Mouse (Mus musculus): ENCODE data around the gene Slco2a1. TPM values are rescaled to one million over a fixed set of nuclear protein-coding genes. Genes with fewer than 3 reads are reported as not detected.

Slco2a1 gene
- total and polyA plus RNA-seq, 3 experiments = 2.2 to 6.9 (median 3.9) TPM

DNA sequence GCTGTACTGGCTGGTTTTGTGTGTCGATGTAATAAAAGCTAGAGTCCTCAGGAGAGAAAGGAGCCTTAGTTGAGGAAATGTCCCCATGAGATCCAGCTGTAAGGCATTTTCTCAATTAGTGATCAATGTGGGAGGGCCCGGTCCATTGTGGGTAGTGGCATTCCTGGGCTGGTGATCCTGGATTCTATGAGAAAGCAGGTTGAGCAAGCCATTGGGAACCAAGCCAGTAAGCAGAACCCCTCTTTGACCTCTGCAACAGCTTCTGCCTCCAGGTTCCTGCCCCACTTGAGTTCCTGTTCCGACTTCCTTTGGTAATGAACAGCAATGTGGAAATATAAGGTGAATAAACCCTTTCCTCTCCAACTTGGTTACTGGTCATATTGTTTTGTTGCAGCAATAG is 6.1 kb upstream of the Slco2a1 start:
- no peak for DNase-seq

DNA sequence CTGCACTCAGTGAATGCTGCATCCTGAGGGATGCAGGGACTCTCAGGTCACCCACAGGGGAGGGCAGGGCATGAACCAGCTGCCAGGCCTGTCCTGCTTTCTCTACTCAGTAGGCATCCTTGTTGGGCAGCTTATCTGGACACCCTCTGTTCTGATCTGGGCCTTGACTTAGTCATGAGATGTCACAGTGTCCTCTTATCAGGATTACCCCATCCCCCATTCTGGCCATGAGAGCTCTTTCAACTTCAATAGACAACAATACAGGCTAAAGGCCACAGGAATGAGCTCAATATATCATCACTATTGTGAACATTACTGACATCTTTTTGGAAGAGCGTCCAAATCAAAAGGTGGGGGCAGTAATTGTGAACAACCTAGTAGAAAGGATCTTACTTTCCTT is 3.4 kb upstream of the Slco2a1 start:
- DNase-seq = peak; percentile 70

DNA sequence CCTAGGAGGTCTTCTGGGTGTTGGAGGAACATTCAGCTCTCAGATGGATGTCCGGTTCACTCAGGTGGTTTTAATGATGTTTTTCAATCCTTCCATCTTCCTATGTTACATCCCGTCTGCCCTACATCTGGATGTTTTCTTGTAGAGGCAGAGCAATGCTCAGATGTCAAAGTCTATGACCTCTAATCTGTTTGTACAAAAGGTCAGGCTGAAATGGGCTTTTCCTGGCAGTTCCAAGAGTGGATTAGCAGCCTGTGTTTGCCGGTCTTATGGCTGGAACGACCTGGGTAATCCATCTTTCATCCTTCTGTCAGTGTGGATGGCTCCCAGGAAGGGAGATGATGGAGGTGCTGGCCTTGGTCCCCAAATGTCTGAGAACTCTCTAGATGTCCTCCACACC is 2.6 kb upstream of the Slco2a1 start:
- no peak for DNase-seq

DNA sequence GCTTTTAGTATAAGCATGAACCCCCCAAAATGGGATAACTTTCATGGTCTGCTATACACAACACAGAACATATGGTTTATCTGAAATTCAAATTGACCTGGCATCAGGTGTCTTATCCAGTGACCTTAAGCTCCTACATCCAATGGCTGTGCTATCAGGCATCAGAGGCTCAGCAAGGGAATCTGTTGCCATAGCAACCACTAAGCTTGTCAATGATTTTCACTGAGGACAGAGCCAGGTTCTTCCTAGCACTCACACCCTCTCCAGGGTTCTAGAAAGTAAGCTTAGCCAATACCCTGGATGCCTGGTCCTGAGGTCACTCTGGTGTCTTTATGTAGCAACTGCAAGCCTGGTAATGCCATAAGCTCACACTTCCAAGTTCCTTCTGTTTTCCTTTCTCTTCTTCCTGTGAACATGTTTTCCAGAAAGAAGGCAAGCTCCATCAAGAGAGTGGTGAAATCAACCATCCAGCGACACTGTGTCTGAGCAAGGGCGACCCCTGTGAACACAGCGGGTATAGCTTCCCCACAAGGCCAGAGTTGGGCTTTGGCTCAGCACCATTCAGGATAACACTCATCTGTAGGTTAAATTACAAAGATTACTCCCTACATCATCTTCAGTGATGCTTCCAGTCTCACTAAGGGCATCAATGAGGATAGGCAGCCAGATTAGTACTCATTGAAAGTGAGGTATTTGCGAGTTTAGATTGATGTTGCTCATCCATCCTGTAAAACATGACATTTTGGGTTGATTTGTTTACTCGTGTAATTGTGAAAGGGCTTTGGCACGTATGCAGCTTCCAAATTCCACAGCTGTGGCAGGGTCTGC is 2.0 kb downstream of the Slco2a1 start:
- DNase-seq = no peak

DNA sequence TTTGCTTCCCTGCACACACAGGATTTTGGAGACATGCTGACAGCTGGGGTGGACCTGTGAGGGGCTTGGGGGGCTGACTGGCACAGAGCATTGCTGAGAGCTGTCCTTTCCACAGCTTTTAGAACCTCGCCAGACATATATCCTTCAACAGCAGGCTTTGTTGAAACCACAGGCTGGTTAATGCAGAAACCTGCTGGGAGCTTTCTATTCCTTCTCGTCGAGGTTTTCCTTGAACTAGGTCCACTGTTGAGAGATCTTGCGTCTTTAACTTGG is 2.6 kb downstream of the Slco2a1 start:
- no peak for DNase-seq

DNA sequence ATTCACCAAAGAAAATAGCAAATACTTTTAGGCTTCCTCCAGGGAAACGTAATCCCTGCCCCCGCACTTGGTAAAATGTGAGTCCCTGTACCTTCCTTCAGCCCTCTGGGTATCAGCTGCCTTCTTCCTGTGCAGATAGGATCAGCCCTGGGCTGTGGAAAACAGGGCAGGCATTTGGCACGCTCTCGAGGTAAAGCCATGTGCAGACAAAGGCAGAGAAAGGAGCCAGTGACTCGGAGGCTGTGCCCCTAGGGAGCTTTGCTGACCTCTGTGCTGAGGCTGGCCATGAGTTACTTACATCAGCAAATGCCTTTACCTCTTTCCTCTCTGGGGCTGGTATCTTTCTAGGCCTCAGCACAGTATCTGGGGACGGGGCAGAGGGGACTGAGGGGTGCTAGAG is 4.4 kb downstream of the Slco2a1 start:
- DNase-seq = no peak

DNA sequence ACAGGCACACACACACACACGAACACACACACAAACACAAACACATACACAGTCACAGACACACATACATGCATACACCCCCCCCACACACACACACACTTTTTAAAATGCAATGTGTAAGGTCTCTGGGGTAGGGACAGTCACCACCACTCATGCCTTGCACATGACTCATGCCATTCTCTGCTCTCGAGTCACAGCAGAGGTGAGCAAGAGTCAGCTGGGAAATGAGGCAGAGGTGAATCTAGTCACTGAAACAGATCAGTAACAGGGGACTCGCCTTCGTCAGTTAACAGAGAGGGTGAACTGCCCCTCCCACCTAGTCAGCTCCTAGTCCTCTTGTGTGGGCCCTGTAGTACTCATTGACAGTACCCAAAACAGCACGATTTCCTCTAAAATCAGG is 5.3 kb downstream of the Slco2a1 start:
- peak; percentile 46 for DNase-seq

DNA sequence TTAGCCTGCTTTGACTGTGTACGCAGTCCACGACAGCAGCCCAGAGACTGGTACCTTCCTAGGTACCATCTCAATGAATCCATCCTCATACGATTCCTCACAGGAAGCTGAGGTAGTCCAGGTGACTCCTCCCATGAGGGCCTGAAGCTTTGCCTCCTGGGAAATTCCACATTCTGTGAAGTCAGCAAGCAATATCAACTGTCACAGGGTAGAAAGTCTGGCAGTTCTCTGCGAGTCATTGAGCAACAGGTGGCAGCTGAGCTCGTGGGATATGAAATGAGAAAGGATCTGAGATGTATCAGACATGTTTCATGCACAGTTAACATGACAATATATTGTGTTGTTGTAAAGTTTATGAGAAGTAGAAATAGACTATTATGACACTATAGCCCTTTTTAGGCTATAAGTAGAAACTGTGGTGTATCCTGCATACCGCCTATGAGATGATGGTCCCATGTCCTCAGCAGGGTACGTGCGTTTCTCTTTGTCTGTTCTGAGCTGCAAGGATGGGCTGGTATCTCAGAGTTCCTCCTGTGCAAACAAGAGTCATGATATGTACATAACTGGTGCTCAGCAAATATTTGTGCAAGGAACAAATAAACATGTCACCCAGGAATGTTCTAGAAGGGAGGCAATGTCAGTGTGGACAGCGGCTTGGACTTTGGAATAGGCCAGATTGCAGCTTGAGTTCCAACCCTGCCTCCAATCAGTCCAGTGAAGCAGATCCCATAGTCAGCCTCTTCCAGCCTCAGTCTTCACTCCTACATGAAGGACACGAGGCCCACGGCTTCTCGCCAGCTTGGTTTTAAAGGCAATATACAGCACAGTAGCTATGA is 7.5 kb downstream of the Slco2a1 start:
- no peak for DNase-seq

DNA sequence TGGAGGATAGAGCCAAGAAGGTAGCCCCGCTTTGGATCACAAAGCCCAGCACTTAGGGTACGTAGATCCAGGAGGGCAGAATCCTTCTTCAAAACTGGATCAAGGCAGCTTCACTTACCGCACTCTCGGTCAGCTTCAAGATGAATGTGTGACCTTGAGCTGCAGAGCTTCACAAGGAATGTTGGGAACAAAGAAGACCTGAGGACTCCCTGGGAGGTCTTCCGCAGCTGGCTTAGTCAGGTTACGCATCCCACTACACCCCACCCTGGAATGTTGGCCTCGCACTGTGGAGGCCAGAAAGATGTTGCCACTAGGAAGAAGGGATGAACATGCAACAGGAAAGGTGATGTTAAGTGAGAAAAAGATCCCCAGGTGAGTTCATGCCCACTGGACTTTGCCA is 11.9 kb downstream of the Slco2a1 start:
- DNase-seq = no peak

DNA sequence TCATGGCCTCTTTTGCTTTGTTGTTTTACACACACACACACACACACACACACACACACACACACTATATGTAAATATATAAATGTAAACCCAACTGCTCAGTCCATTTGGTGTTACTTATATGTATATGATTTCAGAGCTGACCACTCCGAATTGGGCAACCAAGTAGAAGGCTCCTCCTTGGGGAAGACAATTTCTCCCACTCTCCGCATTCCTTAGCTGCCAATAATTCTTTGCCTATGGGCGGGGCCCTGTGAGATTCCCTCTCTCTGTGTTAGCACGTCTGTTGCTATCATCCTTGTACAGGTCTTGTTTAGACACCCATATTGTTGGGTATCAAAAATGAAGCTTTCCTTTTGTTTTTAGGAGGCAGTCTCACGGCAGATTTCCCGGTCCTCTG is 15.8 kb downstream of the Slco2a1 start:
- DNase-seq = no peak

DNA sequence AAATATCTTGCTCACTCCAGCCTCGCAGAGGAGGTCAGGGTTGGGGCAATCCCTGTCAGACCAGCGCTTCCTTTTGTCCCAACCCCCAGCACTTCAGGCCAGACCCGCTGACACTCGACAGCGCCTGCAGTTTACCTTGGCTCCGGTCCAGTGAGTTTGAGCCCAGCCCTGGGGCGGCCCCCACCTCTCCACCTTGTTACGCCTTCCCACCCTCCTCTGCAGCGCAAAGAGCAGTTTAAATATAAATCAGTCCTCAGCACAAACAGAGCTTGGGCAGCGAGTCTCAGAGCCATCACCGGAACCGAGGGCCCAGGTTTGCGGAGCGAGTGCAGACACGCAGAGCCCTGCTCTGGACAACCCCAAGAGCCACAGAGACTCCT is 19.2 kb downstream of the Slco2a1 start:
- DNase-seq = peak; percentile 81

DNA sequence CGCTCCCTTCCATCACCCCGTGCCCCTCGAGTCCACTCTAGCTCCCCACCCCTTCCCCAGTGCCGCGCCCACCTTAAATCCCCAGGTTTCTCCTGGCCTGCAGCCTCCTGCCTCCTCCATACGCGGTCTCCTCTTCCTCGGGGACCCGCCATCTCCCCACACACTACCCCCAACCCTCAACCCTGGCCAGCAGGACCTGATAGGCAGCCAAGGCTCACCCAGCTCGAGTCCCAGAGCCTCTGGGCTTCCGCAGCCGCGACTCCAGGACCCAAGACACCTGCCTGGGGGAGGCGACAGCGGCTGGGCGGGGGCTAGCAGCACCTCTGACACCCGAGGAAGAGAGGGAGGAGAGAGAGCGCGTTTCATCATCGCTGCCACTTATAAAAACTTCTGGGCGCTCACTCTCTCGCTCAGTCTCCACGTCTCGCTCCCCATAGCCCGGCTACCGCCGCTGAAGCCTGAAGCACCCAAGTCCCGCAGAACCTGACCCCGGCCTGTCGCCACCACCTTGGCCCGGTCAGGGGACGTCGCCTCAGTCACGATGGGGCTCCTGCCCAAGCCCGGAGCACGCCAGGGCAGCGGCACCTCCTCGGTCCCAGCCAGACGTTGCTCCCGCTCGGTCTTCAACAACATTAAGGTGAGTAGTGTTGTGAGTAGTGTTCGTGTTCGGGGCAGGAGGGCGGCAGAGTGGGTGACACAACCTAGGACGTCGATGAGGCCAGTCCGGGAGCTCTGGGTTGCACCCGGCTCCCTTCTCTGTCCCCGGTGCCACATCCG is 19.8 kb downstream of the Slco2a1 start:
- peak; percentile 40 for DNase-seq

DNA sequence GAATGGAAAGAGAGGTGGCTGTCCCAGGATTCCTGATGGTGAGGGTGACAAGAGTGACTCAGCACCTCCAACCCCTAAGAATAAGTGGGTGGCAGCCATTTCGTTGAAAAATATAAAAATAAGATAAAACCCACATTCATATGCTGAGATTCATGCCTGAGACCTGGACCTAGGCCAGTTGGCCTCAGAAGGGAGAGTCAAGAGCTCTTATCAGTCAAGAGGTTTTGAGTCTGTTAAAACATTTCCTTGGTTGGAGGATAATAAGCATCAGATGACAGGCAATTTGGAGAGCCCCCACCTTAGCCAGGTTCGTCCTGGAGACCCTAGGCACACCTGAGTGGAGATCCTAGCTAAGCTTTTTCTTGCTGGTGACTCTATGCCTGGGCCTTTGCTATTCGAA is 21.6 kb downstream of the Slco2a1 start:
- DNase-seq = no peak

DNA sequence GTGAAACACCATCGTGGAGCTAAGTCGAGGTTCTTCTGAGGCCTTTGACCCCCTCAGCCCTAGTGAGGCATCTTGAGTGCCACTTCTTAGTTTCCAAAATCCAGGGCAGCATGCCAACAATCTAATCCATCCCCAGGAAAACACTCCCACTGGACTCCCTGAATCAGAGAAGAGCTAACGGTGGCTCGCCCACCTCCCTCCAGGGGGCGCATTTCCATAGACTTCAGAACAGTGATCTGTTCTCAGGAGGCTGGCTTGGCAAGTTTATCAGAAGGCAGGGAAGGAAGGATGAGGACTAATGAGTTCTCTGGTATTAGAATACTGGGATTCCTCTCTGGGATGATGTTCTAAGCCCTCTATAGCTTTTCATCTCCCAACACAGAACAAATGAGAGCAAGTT is 24.9 kb downstream of the Slco2a1 start:
- peak; percentile 63 for DNase-seq

DNA sequence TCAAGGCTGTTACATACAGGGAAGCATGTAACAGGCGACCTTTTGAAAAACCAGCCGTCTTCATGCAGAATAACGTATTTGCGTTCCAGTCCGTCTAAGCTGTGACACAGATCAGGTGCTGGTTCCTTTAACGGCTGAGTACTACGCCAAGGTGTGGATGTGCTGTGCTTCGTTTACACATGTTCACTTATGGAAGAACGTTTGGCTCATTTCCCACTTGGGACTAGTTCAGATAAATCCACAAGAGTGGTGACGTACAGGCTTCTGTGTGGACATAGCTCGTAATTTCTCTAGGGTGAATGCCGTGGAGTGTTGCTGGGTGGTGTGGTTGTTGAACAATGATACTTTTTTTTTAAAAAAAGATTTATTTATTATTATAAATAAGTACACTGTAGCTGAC is 26.2 kb downstream of the Slco2a1 start:
- no peak for DNase-seq

DNA sequence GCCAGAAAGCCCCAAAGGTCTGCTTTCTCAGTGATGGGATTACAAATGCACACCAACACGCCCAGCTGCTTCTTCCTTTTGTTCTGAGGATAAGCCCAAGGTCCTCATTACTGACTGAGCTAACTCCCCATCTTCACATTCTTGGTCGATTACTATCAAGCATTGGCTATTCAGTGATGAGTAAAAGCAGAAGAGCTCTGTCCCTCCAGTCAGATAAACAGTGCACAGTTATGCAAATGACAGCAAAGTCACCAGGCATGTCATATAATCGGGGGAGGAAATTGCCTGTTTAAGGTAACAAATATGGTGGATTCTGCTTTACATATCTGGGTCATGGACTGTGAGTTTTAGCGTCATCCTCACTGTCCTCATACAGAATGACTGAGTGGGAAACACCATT is 35.6 kb downstream of the Slco2a1 start:
- no peak for DNase-seq

DNA sequence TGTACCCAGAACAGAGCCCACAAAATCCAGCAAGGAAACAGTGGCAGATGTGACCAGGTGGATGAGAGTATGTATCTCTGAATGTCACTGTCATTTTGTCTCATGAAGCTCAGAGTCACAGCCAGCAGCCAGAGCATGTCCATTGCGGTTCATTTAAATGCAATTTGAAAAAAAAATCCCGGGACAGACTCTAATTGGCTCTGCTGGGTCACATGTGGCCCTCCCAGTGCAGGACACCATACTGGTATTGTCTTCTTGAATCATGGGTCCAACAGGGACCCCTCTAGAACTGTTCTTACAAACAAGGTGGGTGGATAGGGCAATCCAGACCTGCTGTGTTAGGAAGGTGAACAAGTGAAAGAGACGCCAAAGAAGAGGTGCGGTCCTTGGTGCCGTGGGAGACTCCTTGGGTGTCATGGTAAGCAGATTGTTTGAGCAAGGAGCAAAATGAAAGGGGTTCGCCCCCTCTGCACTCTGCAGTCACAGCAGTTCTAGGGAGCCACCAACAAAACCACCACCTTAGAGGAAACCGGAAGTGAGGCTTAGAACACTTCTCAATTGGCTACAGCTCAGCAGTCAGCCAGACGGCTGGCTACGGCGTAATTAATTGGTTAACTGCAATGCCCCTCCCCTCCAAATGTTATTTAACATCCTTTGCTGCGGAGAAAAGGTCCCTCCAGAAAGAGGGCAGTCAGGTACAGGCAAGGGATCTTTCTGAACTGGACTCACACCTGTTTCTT is 38.8 kb downstream of the Slco2a1 start:
- DNase-seq = no peak

DNA sequence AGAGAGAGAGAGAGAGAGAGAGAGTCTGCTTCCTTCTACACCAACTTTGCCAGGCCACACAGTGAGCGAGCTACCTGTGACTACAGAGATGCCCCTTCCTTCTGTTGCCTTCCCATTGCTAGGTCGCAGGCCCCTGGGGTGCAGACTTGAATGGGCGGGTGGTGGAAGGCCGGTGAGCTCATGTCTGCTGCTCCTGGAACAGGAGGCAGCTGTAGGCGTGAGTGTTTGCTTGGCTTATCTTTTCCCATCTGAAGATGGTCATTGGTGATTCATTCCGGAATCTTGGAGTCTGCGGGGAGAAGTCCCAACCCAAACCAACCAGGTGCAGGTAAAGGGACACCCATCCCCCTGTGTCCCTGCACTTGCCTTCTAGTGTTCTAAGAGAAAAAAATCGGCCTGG is 40.5 kb downstream of the Slco2a1 start:
- no peak for DNase-seq

DNA sequence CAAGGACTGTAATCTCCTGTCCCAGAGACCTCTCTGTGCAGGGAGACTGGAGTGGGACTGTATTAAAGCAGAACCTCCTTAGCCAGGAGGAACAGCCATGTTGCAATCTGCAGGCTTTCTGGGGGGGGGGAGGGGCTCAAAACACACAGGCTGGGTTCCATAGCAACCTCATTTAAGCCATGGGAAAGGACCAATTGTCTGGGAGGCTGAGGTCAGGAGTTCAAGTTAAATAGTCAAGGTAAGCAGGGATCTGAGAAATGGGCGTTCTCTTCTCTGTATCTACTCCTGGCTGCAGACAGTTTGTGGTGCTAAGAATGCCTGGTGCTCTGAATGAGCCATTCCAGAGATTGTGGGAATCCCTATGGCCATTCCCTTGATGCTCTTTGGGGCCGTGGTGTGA is 41.5 kb downstream of the Slco2a1 start:
- no peak for DNase-seq

DNA sequence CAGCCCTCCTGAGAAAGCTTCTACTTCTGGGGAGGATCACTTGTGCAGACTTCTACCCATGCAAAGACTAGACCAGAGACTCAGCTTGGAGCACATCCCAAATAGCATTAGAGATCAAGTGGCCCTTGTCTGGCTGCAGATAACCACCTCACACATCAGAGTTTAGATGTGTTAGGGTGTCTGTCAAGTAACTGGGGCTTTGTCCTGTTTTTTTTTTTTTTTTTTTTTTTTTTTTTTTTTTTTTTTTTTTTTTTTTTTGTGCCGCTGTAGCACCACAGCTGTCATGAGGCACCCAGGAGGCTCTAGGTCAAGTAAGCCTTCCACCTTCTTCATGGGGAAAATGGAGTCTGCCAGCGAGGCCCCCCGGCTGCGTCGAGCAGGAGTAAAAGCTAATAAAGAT is 42.7 kb downstream of the Slco2a1 start:
- no peak for DNase-seq

DNA sequence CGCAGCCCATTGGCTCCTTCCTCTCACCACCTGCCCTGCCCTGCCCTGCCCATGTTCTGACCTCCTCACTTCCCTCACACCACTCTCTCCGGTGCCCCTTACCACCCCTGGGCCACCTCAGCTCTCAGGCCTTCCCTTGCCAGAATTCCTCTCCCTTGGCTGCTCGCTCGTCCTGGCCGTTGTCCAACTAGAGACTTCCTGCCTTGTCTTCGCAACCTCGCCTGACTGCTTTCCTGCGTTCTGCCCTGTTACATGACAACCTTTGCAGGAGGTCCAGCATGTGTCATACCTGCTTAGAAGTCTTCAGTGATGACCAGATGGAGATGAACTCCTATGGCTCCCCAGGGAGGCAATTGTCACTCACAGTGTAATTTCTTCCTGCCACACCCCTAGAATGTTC is 43.7 kb downstream of the Slco2a1 start:
- peak; percentile 44 for DNase-seq

DNA sequence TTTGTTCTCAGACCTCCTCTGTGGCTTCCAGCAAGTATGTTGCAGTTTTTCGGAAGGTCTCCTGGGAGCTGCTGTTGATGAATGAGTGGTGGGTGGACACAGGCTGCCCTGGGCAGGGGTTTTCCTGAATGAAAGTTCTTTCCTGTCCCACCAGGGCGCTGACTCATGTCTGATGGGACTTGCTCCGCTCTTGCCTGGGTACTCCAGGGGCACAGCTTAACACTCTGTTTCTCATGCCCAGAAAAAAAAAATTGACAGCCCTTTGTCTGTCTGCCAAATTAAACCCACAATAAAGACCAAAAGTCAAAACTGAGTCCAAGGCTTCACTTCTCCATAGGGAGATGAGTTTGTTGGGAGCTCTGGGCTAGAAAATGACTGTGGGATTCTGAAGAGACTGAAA is 44.9 kb downstream of the Slco2a1 start:
- DNase-seq = peak; percentile 18
